Mouse (Mus musculus) CD4-positive helper T cell, adult 2 months (primary cell): ENCODE data around the gene Cuedc2.

Experiments
- DNase-seq: peaks from one replicate; pipeline ENCODE4 v3.0.0-alpha.2; 2012; ENCODE audit warnings: low read depth, missing footprints, low spot score

Gene Cuedc2

DNA sequence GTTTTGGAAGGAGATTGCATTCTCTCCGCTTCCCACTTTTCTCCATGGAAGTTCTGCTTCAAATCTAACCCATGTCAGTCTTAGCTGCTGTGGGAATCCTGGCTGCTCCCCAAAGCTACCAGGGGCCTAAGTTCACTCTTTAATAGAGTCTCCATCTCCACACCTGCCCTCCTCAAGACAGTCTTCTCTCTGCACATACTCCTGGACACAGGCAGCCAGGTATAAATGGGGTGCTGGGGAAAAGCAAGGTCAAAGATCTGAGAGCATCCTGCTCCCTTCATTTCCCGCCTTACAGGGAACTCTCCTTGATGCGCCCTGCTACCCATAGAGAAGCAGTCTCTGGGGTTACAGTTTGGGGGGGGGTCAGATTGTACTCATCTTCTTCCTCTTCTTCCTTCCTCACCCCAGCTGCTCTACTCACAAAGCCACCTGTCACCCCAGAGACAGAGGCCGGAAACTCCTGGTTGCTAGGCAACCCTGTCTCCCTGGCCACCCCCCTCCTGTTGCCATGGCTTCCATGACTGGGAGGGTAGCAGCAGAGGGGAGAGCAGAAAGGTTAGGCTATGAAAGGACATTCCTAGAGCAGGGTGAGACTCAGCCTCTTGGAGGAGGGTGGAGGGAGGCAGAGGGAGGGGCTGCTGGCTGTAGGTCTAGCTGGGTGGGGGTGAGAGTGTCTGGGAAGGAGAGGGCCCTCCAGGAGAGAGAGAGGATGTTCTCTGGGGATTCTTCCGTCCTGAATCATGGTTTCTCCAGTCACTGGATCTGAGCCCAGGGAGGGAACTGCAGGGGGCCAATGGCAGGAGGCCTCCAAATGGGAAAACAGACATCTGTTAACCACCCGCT is 17.2 kb downstream of the Cuedc2 start:
- peak; percentile 50 for DNase-seq

DNA sequence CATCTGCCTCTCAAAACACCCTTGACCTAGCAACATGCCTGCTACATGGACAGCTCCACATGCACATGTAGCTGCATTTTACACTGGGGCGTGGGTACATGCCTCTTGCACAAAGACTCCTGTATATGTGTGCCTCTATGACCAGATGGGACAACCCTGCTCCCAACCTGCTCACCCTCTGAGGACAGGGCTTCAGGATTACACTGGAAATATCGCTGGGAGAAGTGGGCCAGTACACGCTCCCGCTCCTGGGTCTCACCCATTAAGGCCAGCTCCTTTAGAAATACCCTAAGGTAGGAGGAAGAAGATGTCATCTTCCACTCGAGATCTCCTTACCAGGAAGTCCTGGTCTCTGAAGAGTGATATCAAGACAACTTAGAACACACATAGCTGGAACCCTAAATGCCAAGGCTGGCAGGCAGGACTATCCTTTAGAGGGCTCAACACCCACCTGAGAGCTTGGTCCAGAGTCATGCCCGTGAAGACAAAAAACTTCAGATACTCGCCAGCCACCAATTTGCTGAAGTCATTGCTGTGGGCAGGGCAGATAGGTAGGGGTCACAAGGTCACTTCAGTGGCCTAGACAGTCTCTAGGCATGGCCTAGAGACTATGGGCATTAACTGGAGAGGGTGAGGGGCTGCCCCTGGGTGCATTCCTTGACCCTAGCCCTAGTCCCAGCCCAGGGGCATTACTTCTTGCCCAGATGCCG is 18.3 kb downstream of the Cuedc2 start:
- no peak for DNase-seq

- DNase-seq, result no peak
Measured at GRCm38 (mm10) chr19:46318586-46319378, 19.7 kb downstream of the Cuedc2 start.

DNA sequence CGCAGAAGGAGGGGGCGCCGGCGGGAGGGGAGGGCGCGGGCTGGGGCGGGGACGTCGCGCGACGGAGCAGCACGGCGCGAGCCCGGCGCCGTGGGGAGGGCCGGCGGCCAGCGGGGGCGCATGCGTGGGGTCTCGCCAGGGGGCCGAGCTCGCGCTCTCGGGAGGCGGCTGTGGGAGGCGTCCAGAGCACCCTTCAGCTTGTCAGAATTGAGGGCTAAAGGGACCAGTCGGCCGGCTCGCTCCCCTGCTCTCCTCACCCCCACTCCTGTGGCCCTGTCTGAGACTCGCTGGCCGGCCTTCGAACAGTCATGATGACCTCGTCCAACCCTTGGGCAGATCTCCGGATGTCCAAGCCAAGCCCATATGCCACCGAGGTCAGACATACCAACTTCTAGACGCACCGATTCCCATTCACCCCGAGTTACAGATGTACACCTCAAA is 20.5 kb downstream of the Cuedc2 start:
- no peak for DNase-seq

DNA sequence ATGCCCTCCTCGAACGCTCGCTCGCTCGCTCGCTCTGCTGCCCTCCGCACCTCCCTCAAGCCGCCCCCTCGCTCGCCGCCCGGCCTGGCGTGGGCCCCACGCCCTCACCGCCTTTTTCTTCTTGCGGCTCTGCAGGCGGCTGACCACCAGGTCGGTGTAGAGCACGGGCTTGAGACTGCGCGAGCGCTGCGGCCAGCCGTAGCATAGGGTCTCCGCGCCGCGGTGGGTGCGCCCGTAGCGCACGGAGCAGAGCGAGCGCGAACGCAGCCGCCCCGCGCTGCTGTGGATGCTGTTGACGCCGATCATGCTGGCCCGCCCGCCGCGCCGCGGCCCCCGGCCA is 21.0 kb downstream of the Cuedc2 start:
- no peak for DNase-seq

DNA sequence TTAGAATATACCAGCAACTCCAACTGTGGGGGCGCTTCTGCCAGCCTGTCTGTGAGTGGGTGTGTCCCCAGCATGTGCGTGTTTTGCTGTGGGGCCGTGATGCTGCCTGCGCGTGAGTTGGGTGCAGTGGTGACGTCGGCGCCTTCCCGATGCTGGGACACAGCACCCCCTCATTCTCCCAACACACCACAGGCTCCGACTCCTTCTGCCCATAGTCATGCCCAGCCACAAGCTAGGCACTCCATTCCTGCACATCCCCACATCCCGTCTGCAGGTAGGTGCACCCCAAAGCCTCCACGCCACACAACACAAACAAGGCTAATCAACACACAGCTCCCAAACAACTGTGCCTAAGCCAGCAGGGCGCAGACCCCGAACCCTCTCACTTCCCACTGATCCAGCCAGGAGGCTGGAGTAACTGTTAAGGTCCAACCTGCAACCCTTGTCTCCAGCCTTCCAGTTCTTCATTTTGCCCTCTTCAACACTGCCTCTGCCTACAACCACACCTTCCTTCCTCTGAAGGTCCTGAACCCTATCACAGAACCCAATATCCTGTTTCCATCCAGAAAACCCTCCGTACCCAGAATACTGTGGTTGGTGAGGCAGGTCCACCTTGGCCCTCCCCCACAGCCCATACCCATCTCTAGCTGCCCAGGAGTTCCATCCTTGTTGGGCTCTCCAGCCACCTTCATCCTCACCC is 21.5 kb downstream of the Cuedc2 start:
- no peak for DNase-seq

DNA sequence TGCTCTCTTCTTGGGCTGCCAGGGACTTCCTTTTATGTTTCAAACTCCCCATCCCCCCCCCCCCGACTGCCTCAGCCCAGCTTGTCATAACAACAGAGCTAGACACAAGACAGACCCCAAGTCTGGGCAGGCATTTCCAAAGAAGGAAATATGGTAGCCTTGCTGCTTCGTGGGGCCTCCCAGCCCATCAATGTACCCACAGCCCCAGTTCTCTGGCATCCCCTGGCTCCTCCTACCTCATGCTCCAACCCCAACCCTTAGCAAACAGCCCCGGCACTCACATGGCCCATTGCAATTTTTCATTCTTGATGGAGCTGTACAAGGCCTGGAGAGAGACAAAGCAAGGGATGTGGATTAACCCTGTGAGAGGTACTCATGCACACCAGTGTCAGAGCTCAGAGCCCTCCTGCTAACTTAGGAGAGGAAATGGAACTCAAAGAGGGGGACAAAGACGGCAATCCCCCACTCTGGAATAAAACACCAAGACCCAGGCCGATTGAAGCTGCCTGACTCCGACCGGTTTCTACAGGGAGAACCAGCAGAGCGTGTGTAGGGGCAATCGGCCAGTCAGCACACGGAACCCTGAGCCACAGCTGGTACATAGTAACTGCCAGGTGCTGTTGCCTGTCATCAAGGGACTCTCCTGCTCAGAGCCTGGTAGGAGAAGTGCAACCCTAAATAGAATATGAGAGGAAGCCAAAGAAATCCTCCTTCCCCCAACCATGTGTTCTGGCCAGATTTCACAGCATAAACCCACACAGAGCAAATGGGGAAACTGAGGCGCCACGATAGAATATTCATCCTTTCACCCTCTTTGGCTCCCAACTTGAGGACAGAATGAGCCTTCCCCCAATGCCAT is 22.5 kb downstream of the Cuedc2 start:
- no peak for DNase-seq

- no peak for DNase-seq
Measured at GRCm38 (mm10) chr19:46314872-46315742, 23.4 kb downstream of the Cuedc2 start.

- no peak for DNase-seq
Measured at GRCm38 (mm10) chr19:46314151-46314601, 24.3 kb downstream of the Cuedc2 start.

- DNase-seq, result no peak
Measured at GRCm38 (mm10) chr19:46313591-46313990, 24.9 kb downstream of the Cuedc2 start.

- no peak for DNase-seq
Measured at GRCm38 (mm10) chr19:46313116-46313515, 25.4 kb downstream of the Cuedc2 start.

- DNase-seq, result no peak
Measured at GRCm38 (mm10) chr19:46312566-46312965, 25.9 kb downstream of the Cuedc2 start.

DNA sequence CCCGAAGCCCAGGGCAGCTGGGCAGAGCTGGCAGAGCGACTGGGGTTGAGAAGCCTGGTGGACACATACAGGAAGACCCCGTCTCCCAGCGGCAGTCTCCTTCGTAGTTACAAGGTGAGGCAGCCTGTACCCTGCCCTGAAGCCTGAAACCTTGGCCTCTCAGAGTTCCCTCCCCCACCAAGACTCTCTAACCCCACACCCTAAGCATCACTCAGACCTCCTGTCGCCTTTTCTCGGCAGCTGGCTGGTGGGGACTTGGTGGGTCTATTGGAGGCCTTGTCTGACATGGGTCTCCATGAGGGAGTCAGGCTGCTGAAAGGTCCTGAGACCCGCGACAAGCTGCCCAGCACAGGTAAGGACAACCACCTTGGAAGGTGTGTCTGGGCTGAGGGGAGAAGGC is 27.2 kb downstream of the Cuedc2 start:
- DNase-seq, result no peak

DNA sequence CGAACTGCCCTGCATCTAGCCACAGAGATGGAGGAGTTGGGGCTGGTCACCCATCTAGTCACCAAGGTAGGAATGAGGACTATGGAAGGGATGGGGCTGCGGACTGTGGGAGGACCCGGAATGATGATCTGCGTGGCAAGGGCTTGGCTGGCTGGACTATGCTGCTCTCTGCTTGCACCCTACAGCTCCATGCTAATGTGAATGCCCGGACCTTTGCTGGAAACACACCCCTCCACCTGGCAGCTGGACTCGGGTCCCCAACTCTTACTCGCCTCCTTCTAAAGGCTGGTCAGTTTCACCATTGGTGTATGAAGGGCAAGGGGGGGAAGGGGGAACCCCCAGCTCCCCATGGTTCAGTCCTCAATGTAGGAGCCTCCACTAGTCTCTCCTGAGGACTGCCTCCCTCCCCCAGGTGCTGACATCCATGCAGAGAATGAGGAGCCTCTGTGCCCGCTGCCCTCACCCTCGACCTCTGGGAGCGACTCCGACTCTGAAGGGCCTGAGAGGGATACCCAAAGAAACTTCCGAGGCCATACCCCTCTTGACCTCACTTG is 28.1 kb downstream of the Cuedc2 start:
- no peak for DNase-seq

GRCm38 (mm10) chr19:46309651-46310305 is 28.7 kb downstream of the Cuedc2 start:
- DNase-seq, result no peak

- peak; percentile 87 for DNase-seq
Measured at GRCm38 (mm10) chr19:46308706-46309435, 29.6 kb downstream of the Cuedc2 start.

DNA sequence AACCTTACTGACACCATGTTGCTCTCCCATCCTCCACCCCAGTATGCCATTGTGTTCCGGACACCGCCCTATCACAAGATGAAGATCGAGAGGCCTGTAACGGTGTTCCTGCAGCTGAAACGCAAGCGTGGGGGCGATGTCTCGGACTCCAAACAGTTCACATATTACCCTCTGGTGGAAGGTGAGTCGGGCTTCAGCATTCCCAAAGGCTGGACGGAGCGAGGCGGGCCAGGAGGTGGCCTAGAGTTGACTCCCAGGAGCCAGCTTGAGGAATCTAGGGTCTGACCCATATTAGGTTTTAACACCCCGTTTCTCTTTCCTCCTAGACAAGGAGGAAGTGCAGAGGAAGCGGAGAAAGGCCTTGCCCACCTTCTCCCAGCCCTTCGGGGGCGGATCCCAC is 30.2 kb downstream of the Cuedc2 start:
- no peak for DNase-seq

DNA sequence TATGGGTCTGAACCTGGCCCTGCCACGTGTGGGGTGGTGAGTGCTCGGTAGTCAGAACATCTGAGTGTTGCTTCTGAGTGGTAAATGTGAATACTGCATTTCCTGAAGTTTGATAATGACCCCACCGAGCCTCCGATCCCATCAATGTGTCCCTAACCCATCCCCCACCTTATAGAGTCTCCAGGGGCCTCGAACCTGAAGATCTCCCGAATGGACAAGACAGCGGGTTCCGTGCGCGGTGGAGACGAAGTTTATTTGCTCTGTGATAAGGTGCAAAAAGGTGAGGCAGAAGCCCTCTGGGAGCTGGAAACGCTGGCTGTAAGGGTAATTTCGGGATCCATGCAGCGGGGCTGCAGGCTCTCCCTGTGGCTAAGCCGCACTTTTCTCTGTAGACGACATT is 30.7 kb downstream of the Cuedc2 start:
- DNase-seq, result no peak
